Mouse (Mus musculus) right cerebral cortex, adult 18-20 months (tissue): ENCODE data around the gene Arhgef26.
A peak's percentile ranks its signal among the peaks of the same experiment; 100 is the strongest.

ENCODE experiments used
- DNase-seq: peaks from one replicate; pipeline ENCODE4 v3.0.0; 2022; ENCODE audit warnings: mixed read lengths

Arhgef26 gene

DNA sequence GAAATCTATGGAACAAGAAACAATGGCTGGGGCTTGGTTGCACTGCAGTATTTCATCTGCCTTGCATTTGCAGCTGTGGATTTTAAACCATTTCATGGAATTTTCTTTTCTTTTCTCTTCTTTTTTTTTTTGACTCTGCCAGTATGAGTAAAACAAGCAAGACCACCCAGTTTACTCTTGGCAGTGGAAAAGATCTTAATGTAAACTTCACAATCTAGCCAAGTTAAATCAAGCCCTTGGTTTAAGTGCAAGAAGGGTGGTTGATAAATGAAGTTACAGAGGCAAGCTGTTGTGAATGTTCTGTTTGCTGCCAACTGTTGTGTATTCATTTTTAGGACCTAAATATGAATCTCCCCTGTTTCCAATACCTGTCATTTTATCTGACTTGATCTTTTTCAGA, 54.5 kb downstream of the Arhgef26 start:
- no peak for DNase-seq

DNA sequence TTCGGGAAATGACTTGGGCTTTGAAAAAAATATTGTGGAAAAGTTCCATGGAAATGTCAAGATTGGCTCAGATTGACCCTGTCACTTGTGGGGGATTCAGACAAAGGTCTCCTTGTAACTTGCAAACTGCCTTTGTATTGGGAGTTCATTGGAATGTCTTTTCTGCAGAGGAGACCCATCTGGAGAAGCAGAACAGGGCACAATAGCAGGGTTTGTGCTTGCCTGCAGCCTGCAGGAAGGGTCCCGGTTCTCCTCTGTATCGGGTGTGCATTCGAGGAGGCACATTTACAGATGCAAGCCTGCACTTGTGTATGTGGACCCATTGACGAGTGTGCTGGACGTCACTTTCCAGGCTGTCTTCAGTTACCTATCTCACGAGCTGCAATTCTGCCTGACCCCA, 56.1 kb downstream of the Arhgef26 start:
- no peak for DNase-seq

DNA sequence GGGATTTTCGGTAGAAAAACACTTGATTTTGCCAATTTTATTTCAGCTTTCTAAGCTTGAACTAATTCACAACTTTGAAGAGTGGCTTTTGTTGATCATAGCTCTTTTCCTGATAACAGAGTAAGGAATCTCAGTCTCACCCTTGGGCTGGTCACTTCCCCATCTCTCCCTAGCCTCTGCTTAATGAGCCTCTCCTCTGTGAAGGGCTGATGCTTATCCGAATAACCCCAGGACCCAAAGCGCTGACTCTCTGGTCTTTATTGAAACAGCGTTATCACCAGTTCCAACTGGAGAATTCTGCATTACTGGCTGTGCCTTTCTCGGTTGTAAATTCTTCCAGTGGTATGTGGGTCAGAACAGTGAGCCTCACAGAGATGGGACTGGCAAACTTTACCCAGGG, 57.2 kb downstream of the Arhgef26 start:
- DNase-seq: no peak

DNA sequence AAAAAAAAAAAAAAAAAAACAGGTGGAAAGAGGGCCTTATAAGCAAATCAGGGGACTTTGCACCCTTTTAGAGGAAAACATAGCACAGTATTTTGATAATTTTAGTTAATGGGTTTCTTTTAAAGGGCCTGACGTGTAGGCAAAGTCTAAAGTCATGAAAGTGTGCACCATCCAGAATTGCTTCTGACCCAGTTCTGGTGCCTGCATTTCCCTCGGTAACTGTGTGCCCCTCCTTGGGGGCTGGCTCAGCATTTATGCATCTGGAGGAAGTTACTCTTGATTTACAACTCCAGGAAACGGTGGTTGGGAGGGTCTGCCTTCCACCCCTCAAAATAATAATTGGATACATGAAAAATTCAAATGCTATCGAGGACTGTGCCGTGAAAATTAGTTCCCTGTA, 58.0 kb downstream of the Arhgef26 start:
- DNase-seq: no peak

DNA sequence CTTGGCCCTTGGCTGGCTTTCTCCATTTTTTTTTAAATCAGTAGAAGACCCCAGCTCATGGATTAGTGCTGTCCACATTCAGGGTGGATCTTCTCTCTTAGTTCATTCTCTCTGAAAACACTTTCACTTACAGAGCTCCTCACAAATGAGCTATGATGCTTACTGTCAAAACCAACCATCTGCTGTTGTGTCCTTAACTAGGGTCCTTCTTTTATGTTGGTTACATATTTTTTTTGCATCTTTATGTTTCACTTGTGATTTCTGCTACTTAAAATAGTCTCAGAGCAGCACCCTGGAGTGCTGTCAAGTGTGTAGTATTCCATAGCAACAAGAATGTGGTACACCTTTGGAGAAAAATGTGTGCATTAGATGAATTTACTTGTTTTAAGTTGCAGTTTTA, 60.0 kb downstream of the Arhgef26 start:
- DNase-seq: no peak

DNA sequence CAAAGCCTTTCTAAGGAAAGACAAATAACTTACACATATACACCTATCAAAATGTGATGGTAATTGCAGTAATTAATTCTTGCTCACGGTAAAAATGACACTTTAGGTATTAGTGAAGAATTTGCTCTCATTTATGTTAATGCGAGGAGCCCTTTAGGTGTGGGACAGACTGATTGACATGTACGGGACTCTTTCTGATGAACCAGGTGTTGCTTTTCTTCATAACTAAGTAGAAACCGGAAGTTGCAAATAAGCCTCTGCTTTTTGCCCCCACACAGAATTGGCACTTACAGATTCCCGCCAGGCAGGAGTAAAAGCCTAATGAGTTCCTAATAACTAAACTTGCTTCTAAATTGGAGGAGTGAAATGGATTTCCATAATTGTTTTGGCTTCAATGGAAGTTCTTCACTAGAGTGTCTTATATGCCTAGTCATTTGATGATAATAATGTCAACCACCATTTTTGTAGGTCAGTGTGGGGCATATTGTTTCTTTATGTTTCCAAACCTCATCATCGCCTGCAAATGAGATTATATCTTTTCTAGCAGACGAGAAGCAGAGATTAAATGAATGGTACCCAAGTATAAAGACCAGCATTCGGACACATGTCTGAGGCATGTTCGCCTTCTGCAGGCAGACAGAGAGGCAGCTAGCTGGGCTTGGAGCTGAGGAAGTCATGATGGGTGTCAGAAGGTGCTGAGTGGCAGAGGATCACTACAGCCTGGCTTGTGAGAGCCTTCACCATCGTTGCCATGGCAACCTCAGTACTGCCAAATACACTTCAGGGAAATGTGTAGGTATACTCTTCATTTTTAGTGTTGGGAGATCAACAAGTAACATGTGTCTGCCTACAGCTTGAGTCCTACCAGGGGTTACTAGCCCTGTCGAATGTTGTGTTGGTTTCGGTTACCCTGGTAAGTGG, 61.9 kb downstream of the Arhgef26 start:
- no peak for DNase-seq

DNA sequence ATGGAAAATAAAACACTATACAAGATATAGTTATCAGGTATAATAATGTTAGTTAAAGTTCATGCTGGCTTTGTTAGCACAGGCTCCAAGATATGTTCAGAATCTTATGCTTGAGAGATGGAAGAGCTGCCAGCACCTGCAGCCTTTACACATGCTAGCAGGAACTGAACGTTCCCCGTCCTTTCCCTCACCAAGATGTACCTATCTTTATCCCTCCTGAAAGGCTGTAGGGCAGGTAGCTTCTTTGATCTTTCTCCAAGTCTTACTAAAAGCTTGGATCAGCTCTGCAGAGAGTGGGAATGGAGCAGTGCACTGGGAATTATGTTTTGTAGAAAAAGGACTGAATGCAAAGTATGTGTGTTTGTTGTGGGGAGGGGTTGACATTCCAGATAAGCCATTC, 64.3 kb downstream of the Arhgef26 start:
- DNase-seq: no peak

DNA sequence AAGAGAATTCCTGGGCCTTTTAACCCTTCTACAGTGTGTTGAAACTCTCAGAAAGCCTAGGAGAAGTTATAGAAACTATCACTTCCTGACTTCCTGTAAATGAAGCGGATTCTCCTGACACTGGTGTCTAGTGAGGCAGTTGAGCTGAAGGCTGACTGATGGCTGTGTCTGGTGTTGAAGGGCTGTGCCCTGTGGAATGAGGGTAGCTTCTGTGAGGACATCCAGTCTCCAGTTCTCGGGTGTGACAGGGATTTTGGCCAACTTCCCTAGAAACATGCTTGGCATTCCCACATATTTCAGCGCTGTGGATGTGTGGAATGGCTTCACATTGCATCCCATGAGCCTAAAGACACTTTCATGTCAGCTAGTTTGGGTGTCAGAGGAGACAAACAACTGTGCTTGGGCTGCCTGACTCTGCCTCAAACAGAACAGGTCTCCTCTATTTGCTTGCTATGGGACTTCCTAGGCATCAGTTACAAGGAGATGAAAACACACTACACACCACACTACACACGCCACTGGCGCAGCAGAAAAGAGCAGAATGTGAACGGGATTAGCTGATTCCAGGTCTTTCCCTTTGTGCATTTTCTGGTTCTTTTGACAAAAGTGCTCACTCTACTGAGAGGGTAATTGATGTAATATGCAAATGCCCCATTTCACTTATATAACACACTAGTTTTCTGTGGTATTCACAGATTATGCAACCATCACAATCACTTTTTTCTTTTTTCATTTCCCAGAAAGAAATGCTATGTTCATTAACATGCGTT, 66.5 kb downstream of the Arhgef26 start:
- DNase-seq: no peak

DNA sequence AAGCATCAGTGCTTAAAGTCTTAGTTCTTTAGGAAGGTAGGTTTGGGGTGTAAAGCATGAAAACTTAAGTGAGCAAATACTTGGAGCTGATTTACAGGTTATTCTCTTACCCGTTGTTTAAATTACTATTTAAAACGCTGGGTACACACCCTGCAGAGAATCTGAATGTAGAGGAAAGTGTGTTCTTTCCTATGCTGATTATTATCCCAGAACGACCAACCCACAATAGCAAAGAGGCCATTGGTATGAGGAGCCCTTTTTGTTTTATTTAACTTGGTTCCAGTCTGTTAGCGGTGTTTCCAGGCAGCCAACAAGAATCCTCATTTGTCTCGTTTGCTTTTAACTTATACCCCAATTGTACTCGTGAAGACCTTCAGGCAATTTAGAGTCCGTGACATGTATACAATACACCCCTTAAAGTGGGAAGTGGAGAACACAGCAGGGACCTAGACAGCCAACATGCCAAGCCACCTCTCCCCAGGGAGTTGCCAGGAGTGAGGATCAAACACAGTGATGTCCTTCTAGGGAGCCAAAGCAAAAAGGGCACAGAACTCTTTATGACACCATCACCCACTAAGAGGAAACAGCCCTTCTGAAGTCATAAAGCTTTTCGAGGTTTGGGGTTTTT, 71.5 kb downstream of the Arhgef26 start:
- no peak for DNase-seq

DNA sequence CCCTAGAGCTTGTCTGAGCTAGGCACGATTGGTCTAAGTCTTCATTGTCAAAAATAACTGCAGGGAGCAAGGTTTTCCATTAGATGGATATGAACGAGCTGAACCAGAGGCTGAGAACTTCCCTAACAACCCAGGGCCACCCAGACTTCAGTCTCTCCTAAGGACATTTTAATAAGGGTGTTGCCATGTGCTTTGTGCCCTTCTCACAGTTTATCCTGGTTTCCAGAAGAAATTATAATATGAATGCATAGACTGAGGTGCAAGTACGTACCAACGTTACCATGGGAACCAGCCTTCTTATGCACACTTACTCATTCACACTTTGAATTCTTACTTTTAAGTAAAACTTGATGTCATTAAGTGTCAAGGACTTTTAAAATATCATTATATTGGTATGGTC, 72.3 kb downstream of the Arhgef26 start:
- no peak for DNase-seq

DNA sequence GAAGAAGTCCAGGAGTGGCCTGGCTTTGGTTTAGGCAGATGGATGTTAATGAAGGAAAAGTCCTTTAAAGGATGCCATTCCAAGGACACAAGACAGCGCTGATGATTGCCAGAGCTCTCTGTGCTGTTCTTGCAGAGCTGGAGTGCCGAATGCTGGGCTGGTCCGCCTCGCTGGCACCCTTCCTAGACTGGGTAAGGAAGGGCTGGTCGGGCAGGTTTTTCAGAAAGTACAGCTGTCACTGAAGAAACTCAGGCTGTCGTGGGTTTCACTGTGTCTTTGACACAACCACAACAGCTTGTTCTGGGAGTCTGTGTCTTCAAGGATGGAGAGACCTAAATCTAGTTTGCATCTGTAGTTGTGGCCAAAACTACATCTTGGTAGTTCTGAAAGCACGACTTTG, 74.6 kb downstream of the Arhgef26 start:
- peak; percentile 62 for DNase-seq

DNA sequence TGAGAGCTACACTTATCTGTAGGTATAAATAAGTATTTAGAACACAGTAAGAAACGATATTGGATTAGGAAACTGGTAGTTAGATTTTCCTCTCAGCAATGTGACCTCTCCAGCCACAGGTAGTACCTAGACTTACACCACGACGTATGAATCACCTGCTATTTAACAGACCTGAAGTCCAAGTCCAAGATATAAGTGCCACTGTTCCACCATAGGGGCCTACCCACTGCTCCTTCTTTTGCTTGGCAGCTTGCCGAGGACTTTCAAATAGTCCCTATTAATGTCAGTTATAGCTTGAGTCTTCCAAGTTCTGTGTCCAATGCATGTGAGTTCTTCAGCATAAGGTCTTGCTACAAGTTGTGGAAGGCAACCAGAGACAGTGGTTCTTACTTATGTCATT, 76.8 kb downstream of the Arhgef26 start:
- no peak for DNase-seq

DNA sequence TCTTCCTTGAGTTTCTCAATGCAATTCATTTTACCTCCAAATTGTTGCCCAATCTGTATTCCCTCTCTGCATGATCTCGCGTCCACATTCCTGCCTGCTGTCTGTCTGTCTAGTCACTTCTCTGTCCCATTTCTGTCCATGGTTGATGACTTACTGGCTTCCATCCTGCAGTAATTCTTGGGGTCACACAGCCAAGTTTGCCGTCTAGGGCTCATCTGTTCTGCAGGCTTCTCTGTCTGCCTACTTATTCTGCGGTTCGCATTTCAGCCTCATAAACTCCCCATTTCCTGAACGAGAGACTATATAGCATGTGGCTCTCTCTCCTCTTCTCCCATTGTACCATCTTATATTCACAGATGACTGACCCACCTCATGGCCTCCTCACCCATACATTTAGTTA, 79.3 kb downstream of the Arhgef26 start:
- DNase-seq: no peak

DNA sequence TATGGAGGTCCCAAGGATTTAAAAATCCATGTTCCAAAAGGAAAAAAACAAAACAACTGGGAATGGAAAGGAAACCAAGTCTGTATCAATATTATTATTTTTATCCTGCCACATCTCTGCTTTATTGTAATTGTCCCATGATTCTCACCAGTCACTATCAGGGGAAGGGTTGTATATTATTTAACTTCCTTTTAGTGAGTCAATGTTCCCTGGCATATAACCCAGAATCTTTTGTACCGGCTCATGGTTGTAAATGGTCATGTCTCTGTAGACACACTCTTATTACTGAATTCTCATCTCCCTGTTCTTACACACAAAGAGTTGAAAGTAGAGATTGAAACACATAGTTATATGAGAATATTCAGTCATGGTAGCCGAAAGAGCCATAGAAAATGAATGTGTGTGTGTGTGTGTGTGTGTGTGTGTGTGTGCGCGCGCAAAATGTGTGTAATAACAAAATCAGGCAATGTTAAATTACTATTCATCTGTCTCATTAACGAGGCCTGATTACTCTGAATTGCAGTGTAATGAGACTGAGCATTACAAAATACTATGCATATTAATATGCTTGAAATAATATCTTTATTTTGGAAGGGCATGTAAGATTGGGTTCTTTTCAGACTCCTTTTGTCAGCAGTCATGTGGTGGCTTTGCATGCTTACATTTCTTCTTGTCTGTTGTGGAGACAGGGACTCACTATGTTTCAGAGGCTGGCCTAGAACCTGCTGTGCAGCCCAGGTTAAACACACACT, 80.4 kb downstream of the Arhgef26 start:
- no peak for DNase-seq

DNA sequence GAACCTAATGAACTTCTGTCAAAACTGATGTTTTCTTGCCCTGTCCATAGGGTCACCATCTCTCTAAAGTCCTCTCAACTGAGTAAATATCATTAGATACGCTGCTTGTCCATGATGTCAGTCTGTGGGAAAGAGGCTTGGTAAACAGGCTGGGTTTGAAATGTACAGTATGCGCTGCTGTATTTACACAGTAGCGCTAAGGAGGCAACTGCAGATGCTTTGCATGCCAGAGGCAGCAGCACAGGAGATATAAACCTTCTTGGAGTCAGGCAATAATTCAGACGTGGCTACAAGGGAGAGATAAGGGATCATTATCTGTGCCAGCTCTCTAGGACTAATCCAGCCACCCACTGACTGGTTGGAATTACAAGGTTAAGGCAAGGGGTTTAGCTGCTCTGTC, 95.5 kb downstream of the Arhgef26 start:
- no peak for DNase-seq

DNA sequence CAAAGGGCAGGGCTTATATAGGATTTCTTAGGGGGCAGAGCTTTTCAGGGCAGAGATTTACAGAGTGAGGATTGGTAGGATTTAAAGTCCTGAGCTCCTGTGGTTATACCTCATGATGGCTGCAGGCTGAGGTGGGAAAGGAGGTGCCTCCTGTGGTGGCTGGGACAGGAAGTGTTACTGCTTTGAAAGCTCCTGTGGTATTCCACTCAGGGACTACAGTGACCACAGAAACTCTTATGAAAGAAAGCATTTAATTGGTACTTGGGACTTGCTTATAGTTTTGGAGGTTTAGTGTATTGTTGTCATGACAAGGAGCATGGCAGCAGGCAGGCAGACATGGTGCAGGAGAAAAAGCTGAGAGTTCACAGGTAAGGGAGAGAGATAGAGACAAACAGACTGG, 97.8 kb downstream of the Arhgef26 start:
- no peak for DNase-seq

DNA sequence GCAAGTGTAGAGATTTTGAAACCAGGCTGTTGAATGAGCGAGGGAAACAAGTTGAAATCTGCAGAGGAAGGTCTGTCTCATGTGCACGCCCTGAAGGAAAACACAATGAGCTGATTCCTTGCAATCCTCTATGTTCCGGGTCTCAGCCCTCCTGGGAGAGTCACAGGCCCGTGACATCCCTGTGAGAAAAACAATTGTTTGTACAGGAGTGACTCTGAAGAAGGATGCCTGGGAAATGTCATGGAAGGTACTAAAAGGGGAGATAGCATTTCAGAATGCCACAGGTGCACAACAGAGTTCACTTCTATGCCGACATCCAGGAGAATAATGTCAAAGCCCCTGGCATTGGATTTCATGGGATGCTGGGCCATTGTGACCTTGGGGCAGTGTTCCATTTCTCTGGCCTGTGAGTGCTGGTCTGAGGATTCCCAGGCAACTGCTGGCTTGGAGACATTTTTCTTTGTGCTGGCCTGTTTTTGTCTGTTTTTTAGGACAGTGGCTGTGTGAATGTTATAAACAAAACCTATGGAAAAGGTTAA, 102.4 kb downstream of the Arhgef26 start:
- DNase-seq: no peak

DNA sequence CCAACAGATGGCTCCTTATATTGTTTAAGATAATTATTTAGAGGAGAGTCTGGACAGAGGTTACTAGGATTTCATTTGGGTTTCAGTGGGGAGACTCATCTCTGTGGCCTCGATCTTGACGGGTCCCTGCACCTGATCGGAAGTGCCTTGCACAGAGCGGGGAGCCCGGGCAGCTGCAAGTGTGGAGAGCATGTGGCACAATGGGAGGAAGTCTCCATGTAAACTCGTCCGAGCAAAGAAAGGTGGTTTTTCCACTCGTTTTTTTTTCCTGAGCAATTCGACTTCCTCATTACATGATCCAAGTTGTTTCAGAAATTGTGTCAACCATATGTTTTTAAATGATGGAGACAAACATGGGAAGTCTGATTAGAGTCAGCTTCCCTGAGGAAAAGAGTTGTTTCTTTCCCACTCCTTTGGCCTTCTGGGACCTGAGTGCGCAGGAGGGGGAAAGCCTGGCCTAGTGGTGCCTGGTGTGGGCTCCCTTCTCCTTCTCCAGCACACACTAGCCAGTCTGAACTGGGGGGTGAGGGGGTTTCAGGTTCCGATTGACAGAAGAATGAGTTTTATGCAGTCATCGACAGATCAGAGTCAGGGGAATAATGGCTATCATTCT, 105.5 kb downstream of the Arhgef26 start:
- DNase-seq: no peak

DNA sequence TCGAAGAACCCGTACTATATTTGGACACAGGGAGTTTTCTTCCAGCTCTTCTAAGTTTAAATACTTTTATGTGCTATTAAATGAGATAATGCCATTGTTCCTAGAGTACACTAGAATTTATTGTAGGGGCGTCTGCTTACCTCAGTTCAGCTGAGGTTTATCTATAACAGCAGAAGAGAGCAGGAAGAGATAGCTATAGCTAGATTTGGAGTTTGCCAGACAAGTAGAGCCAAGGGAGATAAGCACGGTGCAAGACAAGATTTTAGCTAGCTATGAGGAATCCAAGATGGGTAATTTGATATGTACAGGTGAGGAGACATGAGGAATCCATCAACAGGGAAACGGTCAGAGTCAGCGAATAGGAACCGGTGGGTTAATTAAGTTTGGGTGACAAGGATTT, 108.1 kb downstream of the Arhgef26 start:
- DNase-seq: no peak

DNA sequence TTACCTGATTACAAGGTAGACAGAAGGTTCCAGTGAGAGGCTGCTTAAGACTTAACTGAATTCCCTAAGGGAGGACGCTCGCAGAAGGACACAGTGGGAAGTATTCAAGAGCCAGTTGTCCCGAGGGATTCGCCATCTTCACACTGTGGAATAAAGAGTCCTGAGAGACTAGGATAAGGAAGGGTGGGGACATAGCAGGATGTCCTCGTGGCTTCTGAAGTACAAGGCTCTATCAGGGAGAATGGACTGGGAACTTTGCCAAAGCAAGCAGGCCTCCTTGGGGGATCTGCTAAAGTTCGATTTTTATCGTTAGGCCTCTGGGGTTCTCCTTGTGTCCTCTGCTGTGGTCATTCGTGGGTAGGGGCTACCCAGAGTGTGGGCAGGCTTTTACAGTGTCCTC, 109.0 kb downstream of the Arhgef26 start:
- no peak for DNase-seq

DNA sequence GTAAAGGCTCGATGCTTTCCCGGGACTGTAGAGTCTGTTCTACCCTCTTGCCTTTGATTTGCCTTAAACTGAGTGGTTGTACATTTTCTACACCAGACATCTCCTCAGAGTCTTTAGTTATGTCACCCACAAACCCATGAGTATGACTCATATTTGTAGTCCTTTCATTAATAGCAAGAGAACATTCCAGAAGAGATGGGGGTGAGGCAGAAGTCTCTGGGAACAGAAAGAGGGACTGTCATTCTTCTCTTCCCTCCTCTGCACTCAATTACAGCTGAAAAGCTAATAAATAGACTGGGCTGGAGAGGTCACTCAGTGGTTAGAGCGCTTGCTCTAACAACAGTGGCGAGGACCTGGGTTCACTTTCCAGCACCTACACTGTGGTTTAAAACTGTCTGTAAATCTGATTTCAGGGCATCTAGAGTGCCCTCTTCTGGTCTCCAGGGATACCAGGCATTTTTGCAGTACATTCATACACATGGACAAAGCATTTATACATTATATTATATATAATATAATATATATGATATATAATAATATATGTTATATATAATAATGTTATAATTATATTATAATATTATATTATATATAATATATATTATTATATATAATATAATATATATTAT, 111.8 kb downstream of the Arhgef26 start:
- DNase-seq: no peak

DNA sequence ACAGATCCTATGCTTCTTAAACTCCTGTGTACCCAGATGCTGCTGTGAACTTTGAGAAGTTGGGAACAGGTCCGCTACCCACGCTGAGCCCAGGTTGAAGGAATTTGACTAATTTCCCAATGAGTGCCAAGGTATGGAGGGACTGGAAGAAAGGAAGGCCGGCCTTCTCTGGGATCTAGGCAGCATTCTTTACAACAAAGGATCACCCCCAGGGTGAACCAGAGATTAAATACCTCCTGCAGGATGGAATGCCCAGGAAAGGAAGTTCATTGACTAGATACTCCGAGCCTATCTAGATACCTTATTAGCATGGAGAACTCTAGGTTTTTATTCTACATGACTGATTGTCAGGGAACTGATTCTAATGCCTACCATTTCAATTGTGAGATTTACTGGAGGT, 114.8 kb downstream of the Arhgef26 start:
- no peak for DNase-seq
